Mouse (Mus musculus): ENCODE results near the gene Tmem120a.

Tmem120a gene

DNA sequence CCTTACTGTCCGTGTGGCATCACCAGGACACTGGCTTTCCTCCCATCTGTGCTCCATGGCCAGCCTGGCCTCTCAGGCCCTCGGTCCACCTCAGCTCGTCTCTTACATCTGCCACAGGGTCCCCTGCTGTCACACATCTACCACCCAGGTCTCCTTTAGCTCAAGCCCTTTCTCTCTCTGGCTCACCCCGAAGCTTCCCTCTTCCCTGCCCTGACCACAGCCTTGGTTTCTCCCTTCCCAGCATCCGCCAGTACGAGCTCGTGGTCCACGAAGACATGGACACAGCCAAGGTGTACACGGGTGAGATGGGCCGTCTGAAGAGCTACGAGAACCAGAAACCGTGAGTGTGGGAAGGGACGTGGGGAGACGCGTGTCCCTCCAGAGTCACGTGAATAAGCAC is 12.9 kb downstream of the Tmem120a start:
- no peak for DNase-seq (ENCODE audit: low read depth)

DNA sequence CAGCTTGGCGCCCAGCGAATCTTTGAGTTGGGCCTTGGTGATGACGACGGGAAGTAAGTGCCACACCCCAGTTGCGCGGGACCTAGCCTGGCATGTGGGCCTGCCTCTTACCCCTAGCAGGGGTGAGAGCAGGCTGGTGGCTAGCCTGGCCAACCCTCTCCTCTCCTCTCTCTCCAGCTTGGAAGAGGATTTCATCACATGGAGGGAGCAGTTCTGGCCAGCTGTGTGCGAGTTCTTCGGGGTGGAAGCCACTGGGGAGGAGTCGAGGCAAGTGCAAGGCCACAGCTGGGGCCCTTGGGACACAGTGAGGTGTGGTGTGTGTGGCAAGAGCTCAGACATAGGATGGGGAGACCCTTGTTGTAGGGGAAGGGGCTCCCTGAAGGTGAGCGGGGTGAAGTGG is 13.3 kb downstream of the Tmem120a start:
- DNase-seq (ENCODE audit: low read depth) = no peak

DNA sequence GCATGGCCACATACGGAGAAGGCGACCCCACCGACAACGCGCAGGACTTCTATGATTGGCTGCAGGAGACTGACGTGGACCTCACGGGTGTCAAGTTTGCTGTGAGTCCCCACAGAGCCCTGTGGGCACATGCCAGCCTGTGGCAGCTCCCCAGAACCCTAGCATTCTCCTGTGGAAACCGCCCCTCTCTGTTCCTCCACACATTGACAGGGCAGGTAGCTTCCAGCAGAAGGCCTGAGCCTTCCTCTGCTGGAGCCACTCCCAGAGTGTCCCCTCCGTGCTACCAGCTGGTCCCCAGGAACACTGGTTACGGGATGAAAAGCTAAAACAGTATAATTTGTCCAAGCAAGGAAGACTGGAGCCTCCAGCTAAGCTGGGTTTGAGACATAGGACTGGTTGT is 14.0 kb downstream of the Tmem120a start:
- no peak for DNase-seq (ENCODE audit: low read depth)

DNA sequence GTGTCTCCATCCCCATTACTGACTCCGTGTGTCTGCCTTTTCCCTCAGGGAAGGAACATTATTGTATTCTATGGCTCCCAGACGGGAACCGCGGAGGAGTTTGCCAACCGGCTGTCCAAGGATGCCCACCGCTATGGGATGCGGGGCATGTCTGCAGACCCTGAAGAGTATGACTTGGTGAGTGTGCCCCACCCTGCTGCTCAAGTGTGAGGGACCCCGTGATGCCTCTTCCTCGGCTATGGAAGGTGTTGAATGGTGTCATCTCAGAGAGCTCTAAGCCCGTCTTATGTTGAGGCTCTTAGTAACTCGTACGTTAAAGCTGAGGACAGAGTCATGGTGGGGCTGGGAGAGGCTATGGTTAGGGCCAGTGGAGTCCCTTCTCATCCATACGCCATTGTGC is 14.9 kb downstream of the Tmem120a start:
- no peak for DNase-seq (ENCODE audit: low read depth)

DNA sequence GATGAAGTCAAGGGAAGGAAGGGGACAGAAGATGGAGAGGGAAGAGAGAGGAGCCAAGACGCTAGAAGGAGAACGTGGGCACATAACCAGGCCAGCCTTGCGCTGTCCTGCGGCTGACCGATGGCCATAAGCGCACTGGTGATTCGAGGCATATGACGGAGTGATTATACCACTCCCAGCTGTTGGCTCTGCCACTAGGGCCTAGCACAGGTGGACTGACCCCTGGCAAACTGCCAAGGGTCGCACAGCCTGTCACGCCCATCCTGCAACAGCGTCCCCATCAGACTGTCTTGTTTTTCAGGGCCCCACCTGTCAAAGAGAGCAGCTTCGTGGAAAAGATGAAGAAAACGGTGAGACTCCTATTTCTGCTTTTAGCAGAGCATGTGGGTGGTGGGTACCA is 15.9 kb downstream of the Tmem120a start:
- no peak for DNase-seq (ENCODE audit: low read depth)

DNA sequence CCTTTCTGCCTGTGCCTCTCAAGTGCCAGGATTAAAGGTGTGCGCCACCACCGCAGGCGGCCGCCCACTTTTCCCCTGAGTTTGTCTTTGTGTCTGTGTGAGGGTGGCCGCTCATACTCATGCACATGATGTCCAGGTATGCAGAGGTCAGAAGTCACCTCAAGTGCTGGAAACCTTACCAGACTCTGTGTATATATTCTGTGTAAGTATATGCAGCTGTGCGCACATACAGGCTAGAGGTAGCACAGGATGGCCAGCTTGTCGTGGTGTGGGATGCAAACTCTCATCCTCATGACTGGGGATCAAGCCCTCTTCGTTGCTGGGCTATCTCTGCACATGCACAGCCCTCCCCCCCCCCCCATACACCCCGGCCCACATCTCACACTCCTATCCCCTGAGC is 16.4 kb downstream of the Tmem120a start:
- DNase-seq (ENCODE audit: low read depth) = no peak

DNA sequence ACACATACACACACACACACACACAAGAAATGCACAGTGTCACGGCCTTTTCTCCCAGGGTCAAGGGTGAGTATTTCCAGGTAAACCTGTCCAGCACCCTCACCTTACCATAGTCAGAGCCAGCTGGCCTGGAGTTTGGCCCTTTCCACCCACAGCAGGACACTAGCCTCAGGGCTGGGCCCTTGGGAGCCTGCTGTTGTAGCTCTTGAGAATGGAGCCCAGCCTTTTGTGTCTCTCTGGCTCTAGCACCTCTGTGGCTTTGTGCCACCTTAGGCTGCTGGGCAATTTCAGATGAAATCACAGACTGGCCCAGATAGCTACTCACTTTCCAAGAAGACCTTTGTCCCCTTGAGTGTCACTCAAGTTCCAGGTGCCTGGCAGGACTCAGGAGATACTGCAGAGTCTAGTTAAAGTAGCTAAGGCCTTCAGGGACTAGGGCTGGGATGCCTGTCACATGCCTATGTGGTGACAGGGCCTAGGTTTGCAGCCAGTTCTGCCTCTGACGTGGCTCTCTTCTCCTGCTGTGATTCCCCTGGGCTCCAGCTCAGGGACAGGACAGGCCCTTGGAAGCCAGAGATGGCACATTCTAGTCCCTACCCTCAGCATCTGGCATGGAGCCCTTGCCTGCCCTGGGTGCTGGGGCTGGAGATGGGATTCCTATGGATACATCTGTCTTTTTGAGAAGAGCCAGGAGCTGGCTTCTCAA is 17.5 kb downstream of the Tmem120a start:
- DNase-seq (ENCODE audit: low read depth) = no peak

DNA sequence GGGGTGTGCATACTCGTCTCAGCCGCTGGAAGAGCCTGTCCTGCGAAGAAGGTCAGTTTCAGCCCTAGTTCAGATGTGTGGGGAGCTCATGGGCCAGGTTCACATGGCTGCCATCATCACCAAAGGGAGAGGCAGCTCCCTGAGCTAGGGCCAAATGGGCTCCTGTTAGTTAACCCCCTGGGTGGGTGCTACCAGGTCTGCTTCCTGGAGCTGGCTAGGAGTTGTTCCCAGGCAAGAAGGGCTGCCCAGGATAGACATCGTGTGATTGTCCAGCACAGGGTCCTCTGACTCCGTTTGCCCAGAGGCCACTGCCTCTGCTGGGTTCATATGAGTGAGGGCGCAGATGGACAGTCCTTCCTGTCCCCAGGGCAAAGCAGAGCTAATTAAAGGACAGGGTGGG is 18.3 kb downstream of the Tmem120a start:
- no peak for DNase-seq (ENCODE audit: low read depth)

DNA sequence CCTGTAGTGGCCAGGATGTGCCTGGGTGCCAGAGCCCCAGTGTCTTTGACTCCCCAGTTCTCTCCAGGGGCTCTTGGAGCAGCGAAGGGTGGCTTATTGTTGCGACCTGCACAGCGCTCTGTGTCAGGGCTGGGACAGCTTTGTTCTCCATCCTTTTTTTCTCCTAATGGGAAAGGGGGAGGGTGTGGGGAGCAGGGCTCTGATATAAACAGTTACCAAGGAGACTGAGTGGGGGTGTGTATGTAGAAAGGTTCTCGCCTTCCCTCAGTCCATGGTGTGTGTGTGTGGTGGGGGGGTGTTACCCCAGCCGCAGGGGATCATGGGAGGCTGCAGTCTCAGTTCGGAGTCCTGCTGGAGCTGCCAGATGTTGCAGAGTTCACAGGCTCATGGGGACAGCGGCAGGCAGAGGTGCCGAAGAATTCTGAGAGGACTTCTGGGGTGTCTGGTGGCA is 18.8 kb downstream of the Tmem120a start:
- no peak for DNase-seq (ENCODE audit: low read depth)

DNA sequence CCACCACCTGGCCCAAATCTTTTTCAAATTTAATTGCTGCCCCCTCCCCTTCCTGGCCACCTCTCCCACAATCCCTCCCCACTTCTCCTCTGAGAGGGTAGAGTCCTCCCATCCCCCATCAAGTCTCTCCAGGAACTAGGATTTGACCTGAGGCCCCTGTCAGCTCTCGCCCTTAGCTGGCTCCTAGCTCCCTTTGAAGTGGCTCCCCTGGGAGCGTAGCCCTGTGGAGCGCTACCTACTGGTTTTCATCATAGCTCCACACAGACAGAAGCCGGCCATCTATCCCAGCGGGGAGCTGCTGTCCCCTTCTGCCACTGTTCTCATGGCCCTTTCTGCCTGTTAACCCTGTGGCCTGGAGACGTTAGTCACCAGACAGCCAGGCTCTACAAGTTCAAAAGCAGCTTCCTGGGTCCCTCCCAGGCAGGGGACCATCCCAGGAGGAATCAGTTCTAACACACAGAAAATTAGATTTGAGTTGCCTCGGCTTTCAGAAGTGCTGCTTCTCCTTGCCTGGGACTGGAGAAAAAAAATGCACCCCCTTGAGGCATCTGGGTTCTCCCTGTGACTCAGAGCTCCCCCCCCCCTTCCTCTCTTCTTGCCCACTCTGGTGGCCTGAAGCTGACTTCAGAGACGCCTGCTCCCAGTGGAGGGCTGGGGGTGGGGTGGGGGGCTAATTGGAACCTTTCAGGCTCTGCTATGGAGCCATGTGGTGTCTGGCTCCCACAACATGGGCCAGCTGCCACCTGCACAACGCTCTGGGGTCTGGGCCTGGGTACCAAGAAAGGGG is 19.5 kb downstream of the Tmem120a start:
- DNase-seq (ENCODE audit: low read depth) = no peak

DNA sequence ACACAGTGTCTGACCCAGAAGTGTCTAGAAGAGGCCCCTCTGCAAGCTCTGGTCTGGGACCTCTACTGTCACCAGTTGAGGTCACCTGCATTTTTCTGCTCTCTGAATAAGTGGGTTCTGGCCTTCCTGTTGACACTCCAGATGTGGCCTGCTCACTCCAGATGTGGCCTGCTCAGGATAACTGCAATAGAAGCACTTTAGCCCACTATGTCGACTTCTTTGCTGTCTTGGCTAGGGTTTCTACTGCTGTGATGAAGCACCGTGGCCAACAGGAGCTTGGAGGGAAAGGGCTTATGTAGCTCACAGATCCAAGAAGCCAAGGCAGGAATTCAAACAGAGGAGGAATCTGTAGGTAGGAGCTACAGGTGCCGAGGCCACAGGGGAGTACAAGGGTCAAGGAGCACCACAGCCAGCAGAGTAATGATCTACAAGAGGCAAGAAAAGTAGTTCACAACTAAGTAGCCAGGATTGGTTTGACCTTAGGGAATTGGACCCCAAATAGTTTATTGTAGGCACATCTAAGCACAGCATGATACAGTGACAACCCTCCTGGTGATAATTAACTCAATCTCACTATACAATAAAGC is 21.0 kb downstream of the Tmem120a start:
- no peak for DNase-seq (ENCODE audit: low read depth)

DNA sequence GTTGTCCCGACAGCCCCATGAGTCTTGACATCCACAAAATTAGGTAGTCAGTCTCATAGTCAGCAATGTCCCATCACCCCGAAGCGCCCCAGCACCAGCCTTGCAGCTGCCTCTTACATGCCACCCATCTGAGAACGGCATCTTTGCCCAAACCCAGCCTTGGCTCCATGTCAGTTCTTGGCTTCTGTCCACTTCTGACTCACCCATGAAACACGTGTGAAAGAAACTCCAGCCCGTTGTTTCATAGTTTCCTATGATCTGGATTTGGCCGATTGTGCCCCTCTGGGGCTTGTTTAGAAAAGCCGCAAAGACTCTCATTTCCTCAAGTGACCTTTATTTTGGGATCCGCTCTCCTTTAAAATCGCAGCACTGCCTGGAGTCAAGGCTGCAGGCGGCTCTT is 22.1 kb downstream of the Tmem120a start:
- DNase-seq (ENCODE audit: low read depth) = peak; percentile 66

DNA sequence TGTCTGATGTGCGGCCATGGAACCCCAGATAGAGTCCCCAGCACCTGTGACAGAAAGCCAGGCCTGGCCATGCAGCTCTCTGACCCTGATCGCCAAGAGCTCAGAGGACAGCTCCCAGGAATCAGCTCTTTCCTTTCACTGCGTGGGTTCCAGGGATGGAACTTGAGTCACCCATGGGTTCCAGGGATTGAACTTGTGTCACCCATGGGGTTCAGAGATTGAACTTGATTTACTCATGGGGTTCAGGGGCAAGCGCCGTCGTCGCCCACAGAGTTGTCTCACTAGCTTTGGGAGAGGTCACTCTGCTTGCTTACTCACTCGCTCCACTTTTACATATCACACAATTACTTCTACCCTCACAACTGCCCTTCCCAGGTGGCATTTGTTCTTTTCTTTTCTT is 23.2 kb downstream of the Tmem120a start:
- no peak for DNase-seq (ENCODE audit: low read depth)

DNA sequence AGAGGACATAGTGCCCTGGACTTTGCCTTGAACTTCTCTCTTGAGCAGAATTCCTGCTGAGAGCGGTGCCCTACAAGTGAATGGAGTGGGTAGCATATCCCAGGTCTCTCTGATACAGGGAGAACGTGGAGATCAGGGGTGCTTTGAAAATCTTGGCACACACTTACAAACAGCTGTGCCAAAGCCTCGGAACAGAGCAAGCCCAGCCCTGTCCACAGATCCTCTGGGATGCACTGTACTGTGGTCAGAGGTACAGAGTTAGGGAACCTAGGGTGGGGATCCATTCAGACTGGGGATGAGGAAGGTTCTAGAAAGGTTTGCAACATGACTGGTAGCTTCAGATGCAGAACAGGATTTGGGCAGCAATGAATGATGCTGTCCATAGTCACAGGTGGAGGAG is 24.1 kb downstream of the Tmem120a start:
- no peak for DNase-seq (ENCODE audit: low read depth)

DNA sequence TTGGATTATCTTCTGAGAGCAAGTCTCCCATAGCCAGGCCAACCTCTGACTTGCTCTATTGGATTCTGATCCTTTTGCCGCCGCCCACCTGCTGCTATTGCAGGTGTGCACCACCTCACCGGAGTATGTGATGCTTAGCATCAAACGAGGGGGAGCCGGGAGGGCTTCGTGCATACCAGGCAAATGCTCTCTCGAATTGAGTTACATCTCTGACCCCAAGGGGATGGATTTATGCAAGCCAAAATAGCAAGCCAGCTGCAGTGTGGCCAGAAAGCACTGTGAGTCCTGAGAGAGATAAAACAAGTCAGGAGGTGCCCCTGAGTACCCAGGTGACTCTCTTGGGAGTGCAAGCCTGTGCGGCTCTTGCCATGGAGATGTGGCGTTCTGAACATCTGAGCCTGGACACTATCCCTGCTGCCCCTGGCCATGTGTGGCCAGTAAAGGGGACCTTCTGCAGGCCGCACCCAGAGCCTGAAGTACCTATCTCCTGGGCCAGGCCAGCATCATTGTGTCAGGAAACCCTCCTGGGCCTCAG is 24.6 kb downstream of the Tmem120a start:
- no peak for DNase-seq (ENCODE audit: low read depth)

DNA sequence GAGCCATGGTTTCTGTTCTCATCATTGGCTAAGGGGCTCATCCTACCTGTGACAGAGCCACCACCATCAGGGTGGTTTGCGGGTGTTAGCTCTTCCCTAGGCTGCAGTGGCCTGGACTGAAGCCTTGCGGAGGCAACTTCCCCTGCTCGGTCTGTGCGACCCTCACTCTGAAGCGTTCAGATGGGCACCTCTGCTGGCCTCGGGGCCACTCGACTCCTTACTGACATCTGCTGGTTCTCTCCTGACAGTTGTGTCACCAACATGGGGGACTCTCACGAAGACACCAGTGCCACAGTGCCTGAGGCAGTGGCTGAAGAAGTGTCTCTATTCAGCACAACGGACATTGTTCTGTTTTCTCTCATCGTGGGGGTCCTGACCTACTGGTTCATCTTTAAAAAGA is 28.6 kb downstream of the Tmem120a start:
- peak; percentile 38 for DNase-seq (ENCODE audit: low read depth)

DNA sequence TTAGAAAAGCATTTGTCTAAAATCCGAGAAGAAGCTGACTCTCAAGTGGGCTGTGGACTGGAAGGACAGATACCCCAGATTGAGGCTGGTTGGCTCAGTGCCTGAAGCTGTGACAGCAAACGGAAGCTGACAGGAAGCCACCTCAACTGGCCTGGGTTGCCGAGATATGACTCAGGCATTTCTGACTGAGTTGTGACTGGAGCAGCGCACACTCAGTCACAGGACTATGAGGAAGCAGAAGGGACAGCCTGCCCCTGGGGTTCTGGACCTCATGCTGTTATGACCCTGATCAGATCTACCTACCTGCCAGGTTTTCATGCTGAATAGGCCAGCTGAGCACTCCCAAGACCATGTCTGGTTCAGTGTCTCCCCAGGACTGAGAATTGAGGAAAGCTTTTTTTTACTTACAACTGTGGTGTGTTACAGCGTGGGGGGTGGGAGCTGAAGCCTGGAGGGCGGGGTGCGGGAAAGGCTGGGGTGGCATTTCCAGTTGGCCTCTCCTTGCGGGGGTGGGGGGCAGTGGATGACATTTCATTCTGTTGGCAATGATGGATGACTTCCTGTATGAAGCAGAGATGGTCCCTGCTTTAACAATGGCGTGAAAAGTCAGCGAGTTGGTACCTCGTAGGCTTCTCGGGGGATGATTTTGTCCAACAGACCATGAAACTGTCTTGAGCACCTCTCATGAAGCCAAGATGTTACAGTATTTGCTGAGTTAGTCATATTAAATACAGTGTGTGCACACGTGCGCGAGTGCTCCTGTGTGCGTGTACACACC is 30.6 kb downstream of the Tmem120a start:
- DNase-seq (ENCODE audit: low read depth) = peak; percentile 99

DNA sequence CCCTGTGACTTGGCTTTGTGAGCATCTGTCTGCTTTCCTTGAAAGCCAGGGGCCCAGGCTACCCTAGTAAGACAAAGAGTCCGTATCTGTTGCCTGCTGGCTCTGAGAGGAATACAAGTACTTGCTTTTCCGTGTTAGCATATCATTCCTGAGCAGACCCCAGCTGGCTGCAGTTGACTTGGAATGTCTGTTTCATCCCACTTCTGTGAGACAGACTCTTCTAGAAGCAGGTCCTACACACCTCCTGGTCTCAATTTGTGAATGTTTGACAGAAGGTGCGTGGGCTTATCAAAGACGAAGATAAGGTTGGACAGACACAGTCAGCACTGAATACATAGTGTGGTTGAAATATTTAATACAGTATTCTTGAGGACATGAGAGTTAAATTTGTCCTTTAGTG is 31.4 kb downstream of the Tmem120a start:
- no peak for DNase-seq (ENCODE audit: low read depth)

DNA sequence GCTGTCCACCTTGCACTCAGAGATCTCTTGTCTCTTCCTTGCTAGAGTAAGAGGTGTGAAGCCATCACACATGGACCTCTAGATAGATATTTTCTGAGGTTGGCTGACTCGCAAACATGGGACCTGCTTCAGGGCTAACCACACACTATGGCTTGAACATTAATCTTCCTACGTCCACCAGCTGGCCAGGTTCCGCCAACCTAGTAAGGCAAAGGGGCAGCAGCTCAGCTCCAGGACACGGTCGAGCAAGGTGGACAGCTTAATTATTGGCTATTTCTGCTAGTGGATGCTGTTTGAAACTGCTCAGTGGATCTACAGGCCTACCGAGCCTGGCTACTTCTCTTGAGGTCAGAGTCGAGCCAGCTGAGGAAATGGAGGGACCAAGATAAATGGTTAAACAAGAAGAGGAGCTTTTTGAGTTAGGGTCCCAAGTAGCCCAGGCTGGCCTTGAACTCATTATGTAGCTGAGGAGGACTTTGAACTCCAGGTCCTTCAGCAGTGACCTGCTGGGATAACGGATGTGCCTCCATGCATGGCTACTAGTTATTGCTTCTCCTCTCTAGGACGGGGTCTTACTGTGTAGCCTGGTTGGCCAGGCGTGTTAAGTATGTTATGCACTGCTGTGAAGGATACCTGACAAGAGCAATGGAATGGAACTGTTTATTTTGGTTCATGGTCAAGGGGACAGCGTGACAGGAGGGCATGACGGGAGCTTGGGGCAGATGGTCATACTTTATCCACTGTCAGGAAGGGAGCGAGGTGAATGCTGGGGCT is 32.5 kb downstream of the Tmem120a start:
- DNase-seq (ENCODE audit: low read depth) = peak; percentile 34

DNA sequence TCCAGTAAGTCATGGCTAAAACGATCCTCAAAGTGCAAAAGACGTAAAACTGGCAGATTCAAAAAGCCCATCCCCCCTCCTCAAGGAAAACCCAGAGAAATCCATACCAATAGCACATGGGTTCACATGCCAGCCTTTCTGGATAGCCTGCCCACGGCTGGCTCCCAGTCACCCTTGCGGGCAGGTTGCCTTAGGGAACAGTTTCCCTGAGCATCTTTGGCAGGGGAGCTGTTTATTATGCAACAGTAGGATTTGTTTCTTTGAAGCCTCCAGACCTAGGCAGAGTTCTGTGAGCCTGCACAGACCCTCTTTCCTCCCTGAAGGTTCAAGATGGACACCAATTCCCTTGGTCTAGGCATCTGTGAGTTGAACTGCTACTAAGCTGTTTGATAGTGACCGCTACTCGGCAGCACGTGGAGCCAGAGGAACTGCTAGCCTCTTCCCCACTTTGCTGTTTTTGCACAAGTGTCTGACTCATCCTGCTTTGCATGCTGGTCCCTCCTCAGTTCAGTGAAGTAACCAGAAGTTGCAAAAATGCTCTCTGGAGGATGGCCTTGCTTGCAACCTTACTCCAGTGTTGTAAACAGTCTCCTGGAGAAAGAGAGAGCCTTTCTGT is 33.5 kb downstream of the Tmem120a start:
- DNase-seq (ENCODE audit: low read depth) = peak; percentile 94

DNA sequence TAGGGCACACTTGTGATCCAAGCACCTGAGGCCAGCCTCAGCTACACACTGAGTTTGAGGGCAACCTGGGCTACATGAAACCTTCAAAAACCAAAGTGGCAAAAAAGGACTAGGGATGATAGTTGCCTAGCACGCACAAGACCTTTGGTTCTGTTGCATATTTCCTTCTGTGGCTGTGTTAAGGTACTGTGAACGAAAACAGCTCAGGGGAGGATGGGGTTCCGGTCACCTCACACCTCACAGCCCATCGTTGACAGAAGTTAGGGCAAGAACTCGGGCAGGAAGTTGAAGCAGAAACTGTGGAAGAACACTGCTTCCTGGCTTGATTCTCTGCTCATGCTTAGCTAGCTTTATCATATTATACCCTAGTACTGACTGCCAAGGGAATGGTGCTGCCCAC is 34.5 kb downstream of the Tmem120a start:
- DNase-seq (ENCODE audit: low read depth) = no peak
